Mouse (Mus musculus) right cerebral cortex, postnatal 4 days (tissue): ENCODE results near the gene Adgrg5.

Experiments
- DNase-seq: peaks from one replicate; pipeline ENCODE4 v3.0.0-alpha.2; 2022

Adgrg5 gene

GRCm38 (mm10) chr8:94923405-94923804, at the start of gene Adgrg5:
Gene Adgrg5 (plus strand): TSS chr8:94923694.
- no peak for DNase-seq

- peak; percentile 74 for DNase-seq
Measured at GRCm38 (mm10) chr8:94874358-94874757, 49.1 kb upstream of the Adgrg5 start.

- no peak for DNase-seq
Measured at GRCm38 (mm10) chr8:94875096-94875870, 48.2 kb upstream of the Adgrg5 start.

DNA sequence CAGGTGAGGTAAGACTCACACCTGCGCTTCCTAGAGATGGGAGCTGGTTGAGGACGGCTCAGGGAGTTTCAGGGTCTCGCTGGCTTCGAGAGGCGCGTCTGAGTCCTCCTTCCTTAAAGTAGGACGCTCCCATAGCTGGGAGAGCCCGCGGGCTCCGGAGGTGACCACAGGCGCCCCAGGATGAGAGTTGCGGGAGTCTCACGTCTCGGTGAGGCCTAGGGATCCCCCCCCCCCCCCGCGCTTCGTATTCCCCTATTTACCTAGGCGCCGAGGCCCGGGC, 47.7 kb upstream of the Adgrg5 start:
- DNase-seq, result no peak

GRCm38 (mm10) chr8:94876197-94876730, 47.2 kb upstream of the Adgrg5 start, which contains the start of gene Dok4:
Gene Dok4 (minus strand): TSS chr8:94876330.
- DNase-seq, result peak; percentile 79

DNA sequence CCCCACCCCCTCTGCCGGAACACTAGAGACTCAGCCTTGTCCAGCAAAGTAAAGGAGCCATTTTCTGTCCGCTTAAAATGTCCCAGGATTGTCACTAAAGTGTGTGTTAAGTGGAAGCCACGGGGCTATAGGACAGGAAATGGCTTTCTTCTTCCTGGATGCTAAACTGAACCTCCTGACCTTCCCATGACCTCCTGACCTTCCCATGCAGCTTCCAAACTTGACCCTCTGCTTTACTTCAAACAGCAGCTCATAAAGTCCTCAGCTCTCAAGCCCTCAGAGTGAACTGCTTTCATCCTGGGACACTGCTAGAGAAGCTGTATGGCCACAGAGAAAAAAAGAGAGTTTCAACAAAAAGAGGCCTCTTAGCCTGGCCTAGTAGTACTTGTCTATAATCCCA, 46.7 kb upstream of the Adgrg5 start:
- DNase-seq, result no peak

- DNase-seq, result no peak
Measured at GRCm38 (mm10) chr8:94880742-94881141, 42.8 kb upstream of the Adgrg5 start.

GRCm38 (mm10) chr8:94888383-94889036, 35.0 kb upstream of the Adgrg5 start:
- DNase-seq, result no peak

- DNase-seq, result no peak
Measured at GRCm38 (mm10) chr8:94892917-94893316, 30.6 kb upstream of the Adgrg5 start.

DNA sequence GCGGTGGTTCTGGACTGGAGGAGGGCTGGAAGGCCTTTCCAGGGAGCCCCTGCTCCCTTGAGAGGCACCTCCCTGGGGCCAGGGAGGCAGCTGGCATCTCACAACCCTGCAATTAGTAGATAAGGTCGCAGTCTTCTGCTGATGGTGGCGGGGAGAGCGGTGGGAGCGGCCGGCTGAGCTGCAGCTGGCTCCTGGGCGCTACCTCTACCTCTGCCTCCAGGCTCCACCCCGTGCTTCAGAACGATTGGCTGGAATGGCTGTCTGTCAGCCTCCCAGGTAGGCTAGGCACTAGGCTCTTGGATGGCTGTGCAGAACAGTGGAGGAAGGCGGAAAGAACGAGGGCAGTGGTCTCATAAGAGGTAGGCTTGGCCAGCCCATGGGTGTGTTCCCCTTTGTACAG, 24.2 kb upstream of the Adgrg5 start:
- DNase-seq, result no peak

GRCm38 (mm10) chr8:94900617-94901016, 22.9 kb upstream of the Adgrg5 start:
- DNase-seq, result no peak

GRCm38 (mm10) chr8:94901031-94901430, 22.5 kb upstream of the Adgrg5 start:
- no peak for DNase-seq

GRCm38 (mm10) chr8:94903709-94904108, 19.8 kb upstream of the Adgrg5 start:
- DNase-seq, result no peak

- peak; percentile 75 for DNase-seq
Measured at GRCm38 (mm10) chr8:94904450-94905175, 18.9 kb upstream of the Adgrg5 start.

DNA sequence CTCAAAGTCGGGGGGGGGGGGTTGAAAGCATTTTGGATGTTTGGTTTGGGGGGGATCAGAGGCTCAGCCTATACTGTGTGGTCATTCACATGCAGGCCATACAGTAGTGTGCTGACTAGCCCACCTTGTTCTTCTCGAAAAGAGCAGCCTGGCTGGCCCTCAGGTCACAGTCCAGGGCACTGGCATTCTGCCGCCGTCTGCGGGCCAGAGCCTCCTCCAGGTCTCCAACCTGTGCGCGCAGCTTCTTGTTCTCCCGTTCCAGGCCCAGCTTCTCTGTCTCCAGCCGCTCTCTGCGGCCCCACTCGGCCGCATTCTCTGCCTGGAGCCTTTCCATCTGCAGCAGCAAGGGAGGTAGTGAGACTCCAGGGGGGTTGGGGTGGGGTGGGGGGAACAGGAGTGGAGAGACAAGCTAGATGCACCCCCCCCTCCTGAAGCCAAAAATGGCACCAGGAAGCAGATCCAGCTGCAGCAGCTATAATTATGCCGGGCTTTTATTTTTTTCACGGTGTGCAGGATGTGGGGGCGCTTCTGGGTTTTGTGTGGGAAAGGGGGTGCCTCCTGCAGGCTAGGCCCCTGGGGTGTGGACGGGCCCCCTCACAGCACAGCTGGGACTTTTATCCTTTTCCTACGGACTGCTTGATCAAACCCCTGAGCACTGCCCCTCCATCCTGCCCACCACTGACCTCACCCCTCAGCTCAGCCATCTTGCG, 15.7 kb upstream of the Adgrg5 start:
- DNase-seq, result no peak

DNA sequence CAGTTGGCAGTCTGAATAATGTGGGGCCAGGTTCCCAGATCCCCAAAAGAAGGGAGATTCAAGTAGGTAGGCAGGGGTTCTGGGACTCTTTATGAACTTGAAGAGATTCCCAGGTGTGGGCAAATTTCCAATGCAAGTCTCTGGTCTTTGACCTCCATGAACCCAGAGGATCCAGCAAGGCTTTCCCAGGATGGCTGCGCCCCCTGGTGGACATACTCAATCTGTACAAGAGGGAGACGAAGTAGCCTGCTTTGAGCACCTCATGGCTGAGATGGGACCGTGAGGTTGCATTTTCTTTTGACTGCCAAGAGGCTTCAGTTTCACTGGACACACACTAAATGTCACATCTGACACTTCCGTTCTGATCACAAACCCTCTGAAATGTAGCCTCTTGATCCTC, 14.6 kb upstream of the Adgrg5 start:
- DNase-seq, result peak; percentile 77

- DNase-seq, result peak; percentile 74
Measured at GRCm38 (mm10) chr8:94913061-94913660, 10.3 kb upstream of the Adgrg5 start.

- DNase-seq, result no peak
Measured at GRCm38 (mm10) chr8:94914256-94914655, 9.2 kb upstream of the Adgrg5 start.

- peak; percentile 26 for DNase-seq
Measured at GRCm38 (mm10) chr8:94914701-94915101, 8.8 kb upstream of the Adgrg5 start.

DNA sequence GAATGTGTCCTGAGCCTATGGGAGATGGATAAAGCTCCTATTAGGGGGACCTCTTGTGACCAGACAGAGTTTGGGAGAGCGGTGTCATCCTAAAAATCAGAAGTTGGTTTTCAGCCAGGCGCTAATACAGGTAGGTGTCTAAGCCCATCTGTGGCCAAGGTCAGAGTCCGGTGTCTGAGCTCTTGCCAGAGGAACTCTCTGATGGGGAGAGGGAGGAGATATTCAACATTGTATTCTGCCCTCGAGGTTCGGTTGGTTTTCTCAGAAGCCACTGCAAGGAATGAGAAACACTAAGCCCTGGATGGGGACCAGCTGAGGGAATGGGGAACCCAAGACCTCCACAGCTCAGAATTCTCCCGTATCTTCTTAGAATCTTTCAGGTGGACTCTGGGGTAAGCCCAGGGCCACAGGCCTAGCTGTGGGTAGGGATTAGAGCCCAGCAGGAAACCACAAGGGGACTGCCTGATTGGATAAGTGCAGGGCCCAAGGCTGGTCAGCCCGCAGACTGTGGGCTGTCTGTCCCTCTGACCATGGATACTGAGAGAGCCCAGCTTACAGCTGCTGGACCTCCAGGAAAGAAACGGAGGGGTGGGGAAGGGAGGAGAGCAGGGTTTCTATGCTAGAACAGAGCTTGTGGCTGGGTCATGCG, 7.1 kb upstream of the Adgrg5 start:
- DNase-seq, result no peak

GRCm38 (mm10) chr8:94916960-94917324, 6.6 kb upstream of the Adgrg5 start:
- DNase-seq, result no peak

GRCm38 (mm10) chr8:94917352-94917751, 6.1 kb upstream of the Adgrg5 start:
- DNase-seq, result peak; percentile 85
